Mouse (Mus musculus) cerebellum, postnatal 14 days (tissue): Measurements from ENCODE around the gene Fars2.

Experiments used
- DNase-seq, 2 experiments: peaks; one replicate each; pipeline ENCODE4 v3.0.0; 2021; ENCODE audit warnings: mixed read lengths in 2 of 2

Fars2 gene

GRCm38 (mm10) chr13:36222721-36223120 is 105.5 kb downstream of the Fars2 start:
- no peak for DNase-seq

GRCm38 (mm10) chr13:36224431-36224830 is 107.2 kb downstream of the Fars2 start:
- DNase-seq: no peak

- DNase-seq: no peak
These were observed 125.0 kb downstream of the Fars2 start for GRCm38 (mm10) chr13:36242261-36242660.

GRCm38 (mm10) chr13:36253936-36254335 is 136.7 kb downstream of the Fars2 start:
- peak; percentile 7 to 21 for DNase-seq

- DNase-seq: no peak
These were observed 140.0 kb downstream of the Fars2 start for GRCm38 (mm10) chr13:36257213-36257612.

- DNase-seq: no peak
These were observed 142.5 kb downstream of the Fars2 start for GRCm38 (mm10) chr13:36259754-36260153.

- no peak for DNase-seq
These were observed 144.1 kb downstream of the Fars2 start for GRCm38 (mm10) chr13:36261299-36261698.

GRCm38 (mm10) chr13:36263240-36264095 is 146.3 kb downstream of the Fars2 start:
- DNase-seq: no peak

GRCm38 (mm10) chr13:36264391-36264790 is 147.2 kb downstream of the Fars2 start:
- peak; percentile 47 to 63 for DNase-seq

- no peak for DNase-seq
These were observed 148.1 kb downstream of the Fars2 start for GRCm38 (mm10) chr13:36265342-36265744.

- DNase-seq: peak in 1 of 2 experiments; percentile 26
These were observed 150.2 kb downstream of the Fars2 start for GRCm38 (mm10) chr13:36267399-36267798.

GRCm38 (mm10) chr13:36270867-36271266 is 153.7 kb downstream of the Fars2 start:
- DNase-seq: no peak

- no peak for DNase-seq
These were observed 156.3 kb downstream of the Fars2 start for GRCm38 (mm10) chr13:36273497-36273896.

GRCm38 (mm10) chr13:36276194-36276593 is 159.0 kb downstream of the Fars2 start:
- DNase-seq: no peak

GRCm38 (mm10) chr13:36282018-36282417 is 164.8 kb downstream of the Fars2 start:
- peak; percentile 88 to 91 for DNase-seq

- DNase-seq: peak; percentile 63 to 68
These were observed 165.8 kb downstream of the Fars2 start for GRCm38 (mm10) chr13:36282785-36283544.

- no peak for DNase-seq
These were observed 166.4 kb downstream of the Fars2 start for GRCm38 (mm10) chr13:36283545-36284067.

GRCm38 (mm10) chr13:36284097-36284496 is 166.9 kb downstream of the Fars2 start:
- no peak for DNase-seq

- no peak for DNase-seq
These were observed 168.0 kb downstream of the Fars2 start for GRCm38 (mm10) chr13:36285235-36285634.

- peak; percentile 28 to 37 for DNase-seq
These were observed 176.3 kb downstream of the Fars2 start for GRCm38 (mm10) chr13:36293511-36293910.

- no peak for DNase-seq
These were observed 177.3 kb downstream of the Fars2 start for GRCm38 (mm10) chr13:36294503-36294902.

GRCm38 (mm10) chr13:36295848-36296247 is 178.6 kb downstream of the Fars2 start:
- peak; percentile 31 to 33 for DNase-seq

- DNase-seq: no peak
These were observed 179.4 kb downstream of the Fars2 start for GRCm38 (mm10) chr13:36296574-36296973.
